ENCODE assay signal across 8 mouse cellular contexts in genomic region chr6:77243541-77244231, GRCm38 (mm10). TPM values are rescaled to one million over a fixed set of nuclear protein-coding genes. Genes with fewer than 3 reads are reported as not detected.
A peak's percentile ranks its signal among the peaks of the same experiment; 100 is the strongest.
DNase-seq lines count a peak whose midpoint lies in the region; ATAC-seq and TF ChIP-seq lines count a peak whose summit lies in the region.
"Had no signal": no experiment of that assay in that cellular context is flagged by ENCODE, and none has a peak within 500 bp of the region (broad histone marks: within the 10 kb centered on the region; RNA-seq: fewer than 3 reads in every experiment).

No protein-coding gene starts in this region.

- in situ Hi-C loops in ES-E14 (cut with MboI; ENCODE audit: low sequenced_read_pairs in 2 of 2, unreplicated experiment in 2 of 2): no loop called here

- TF ChIP-seq POLR2A in ES-Bruce4 (IDR thresholded peaks at IDR 0.05; ENCODE audit: insufficient read depth, low read length): no peak

- H3K9ac ChIP-seq in ES-Bruce4 (ENCODE audit: low read depth, poor library complexity, severe bottlenecking): no peak overlapping the region
- no peak overlapping the region for H3K9ac ChIP-seq in ES-E14 (ENCODE audit: insufficient read depth, low read depth, low read length, poor library complexity, severe bottlenecking)
- H3K9ac ChIP-seq in embryonic facial prominence, embryonic 12.5 days: peak overlapping the region; percentile 43
- H3K9ac ChIP-seq in kidney, embryonic 16.5 days (replicated peaks; ENCODE audit: low read length): peak overlapping the region; percentile 57
- no peak overlapping the region for H3K9ac ChIP-seq in liver, embryonic 13.5 days

- peak overlapping the region; percentile 56 for H3K4me3 ChIP-seq in ES-Bruce4 (ENCODE audit: low read depth, low read length)
- peak overlapping the region; percentile 15 to 28 for H3K4me3 ChIP-seq in ES-E14 (ENCODE audit: insufficient read depth in 1 of 2, low read depth in 1 of 2, low read length in 2 of 2, poor library complexity in 1 of 2, severe bottlenecking in 1 of 2)
- peak overlapping the region; percentile 50 for H3K4me3 ChIP-seq in embryonic facial prominence, embryonic 12.5 days
- peak overlapping the region; percentile 52 for H3K4me3 ChIP-seq in kidney, embryonic 16.5 days (ENCODE audit: low read length)
- peak overlapping the region; percentile 14 for H3K4me3 ChIP-seq in liver, embryonic 13.5 days (replicated peaks)
- H3K4me3 ChIP-seq: erythroblast, embryonic 14.5 days had no signal

- intact Hi-C loops in gastrocnemius, postnatal 14 days (cut with DNase I; ENCODE audit: low total_unique reads): no loop called here

- DNase-seq in ES-E14 (ENCODE audit: low read depth, low spot score): peak; percentile 20
- DNase-seq in liver, embryonic 13.5 days: no peak
- peak; percentile 60 for DNase-seq in right cerebral cortex, postnatal 4 days
- DNase-seq in gastrocnemius, postnatal 14 days: no peak

- H3K27me3 ChIP-seq in ES-Bruce4 (ENCODE audit: control insufficient read depth, insufficient read depth, low read length, poor library complexity, severe bottlenecking): peaks cover 8% of the 10 kb centered on the region
- H3K27me3 ChIP-seq in embryonic facial prominence, embryonic 12.5 days: peaks cover 43% of the 10 kb centered on the region
- H3K27me3 ChIP-seq in kidney, embryonic 16.5 days (ENCODE audit: insufficient read depth, low read length): peaks cover 50% of the 10 kb centered on the region
- peaks cover 35% of the 10 kb centered on the region for H3K27me3 ChIP-seq in liver, embryonic 13.5 days

- TF ChIP-seq CTCF in ES-Bruce4 (IDR thresholded peaks at IDR 0.05; ENCODE audit: low read depth, low read length): no peak

- WGBS in embryonic facial prominence, embryonic 12.5 days: under 1% methylated on average over 43 of the region's 43 CpGs
- under 1% methylated on average over 43 of the region's 43 CpGs for WGBS in kidney, embryonic 16.5 days
- WGBS in liver, embryonic 13.5 days (ENCODE audit: insufficient replicate concordance): 3% methylated on average over 42 of the region's 43 CpGs

- H3K27ac ChIP-seq in ES-Bruce4 (ENCODE audit: insufficient read depth, low read length) (no peak overlapping the region), ES-E14 (ENCODE audit: insufficient read depth, low read depth, low read length, poor library complexity, severe bottlenecking) (no peak overlapping the region)
- H3K27ac ChIP-seq in embryonic facial prominence, embryonic 12.5 days: no peak overlapping the region
- H3K27ac ChIP-seq in kidney, embryonic 16.5 days (ENCODE audit: low read length): no peak overlapping the region
- no peak overlapping the region for H3K27ac ChIP-seq in liver, embryonic 13.5 days

- H3K36me3 ChIP-seq in ES-Bruce4 (ENCODE audit: control insufficient read depth, insufficient read depth, low read length, poor library complexity, severe bottlenecking): no peaks in the 10 kb centered on the region
- H3K36me3 ChIP-seq in ES-E14 (ENCODE audit: control insufficient read depth, insufficient read depth, low read length, poor library complexity, severe bottlenecking): no peaks in the 10 kb centered on the region
- no peaks in the 10 kb centered on the region for H3K36me3 ChIP-seq in embryonic facial prominence, embryonic 12.5 days
- no peaks in the 10 kb centered on the region for H3K36me3 ChIP-seq in kidney, embryonic 16.5 days (ENCODE audit: insufficient read depth, low read length)
- H3K36me3 ChIP-seq in liver, embryonic 13.5 days: no peaks in the 10 kb centered on the region

- peak; percentile 62 for ATAC-seq in embryonic facial prominence, embryonic 12.5 days (ENCODE audit: insufficient number of reproducible peaks, insufficient read depth, low FRiP score, low TSS enrichment)
- peak; percentile 79 for ATAC-seq in kidney, embryonic 16.5 days (ENCODE audit: low FRiP score, low TSS enrichment)
- no peak for ATAC-seq in liver, embryonic 13.5 days (ENCODE audit: low read depth)

- TF ChIP-seq EP300 in ES-Bruce4 (IDR thresholded peaks at IDR 0.05; ENCODE audit: insufficient read depth, low read depth, low read length): no peak

- H3K4me2 ChIP-seq in embryonic facial prominence, embryonic 12.5 days (replicated peaks): peak overlapping the region; percentile 98
- peak overlapping the region; percentile 75 for H3K4me2 ChIP-seq in kidney, embryonic 16.5 days (replicated peaks; ENCODE audit: low read depth, low read length)
- H3K4me2 ChIP-seq in liver, embryonic 13.5 days: peak overlapping the region; percentile 38

- H3K4me1 ChIP-seq in ES-Bruce4 (ENCODE audit: control insufficient read depth, insufficient read depth, low read length) (no peaks in the 10 kb centered on the region), ES-E14 (ENCODE audit: control insufficient read depth in 2 of 2, insufficient read depth in 2 of 2, low read length in 2 of 2, poor library complexity in 1 of 2) (no peaks in the 10 kb centered on the region)
- H3K4me1 ChIP-seq in embryonic facial prominence, embryonic 12.5 days: peaks cover 8% of the 10 kb centered on the region
- peaks cover 15% of the 10 kb centered on the region for H3K4me1 ChIP-seq in kidney, embryonic 16.5 days (ENCODE audit: insufficient read depth, low read length)
- H3K4me1 ChIP-seq in liver, embryonic 13.5 days (replicated peaks): no peaks in the 10 kb centered on the region

- H3K9me3 ChIP-seq in ES-Bruce4 (replicated peaks; ENCODE audit: control insufficient read depth, insufficient read depth, low read length, poor library complexity, severe bottlenecking): no peaks in the 10 kb centered on the region
- H3K9me3 ChIP-seq in ES-E14 (ENCODE audit: control insufficient read depth, insufficient read depth, low read depth, low read length): no peaks in the 10 kb centered on the region
- H3K9me3 ChIP-seq in embryonic facial prominence, embryonic 12.5 days: no peaks in the 10 kb centered on the region
- H3K9me3 ChIP-seq in kidney, embryonic 16.5 days (ENCODE audit: low read length): no peaks in the 10 kb centered on the region
- no peaks in the 10 kb centered on the region for H3K9me3 ChIP-seq in liver, embryonic 13.5 days (replicated peaks)

TF ChIP-seq in ES-E14, 5 proteins besides CTCF, POLR2A, EP300 and RAD21:
- TF ChIP-seq HCFC1 (IDR thresholded peaks at IDR 0.05; ENCODE audit: borderline replicate concordance, insufficient read depth, low read length) (no peak), MAFK (IDR thresholded peaks at IDR 0.05; ENCODE audit: insufficient read depth, low read depth, low read length) (no peak), CHD2 (IDR thresholded peaks at IDR 0.05; ENCODE audit: low read depth, low read length) (no peak), ZNF384 (IDR thresholded peaks at IDR 0.05; ENCODE audit: low read depth, low read length) (no peak), ZC3H11A (IDR thresholded peaks at IDR 0.05; ENCODE audit: borderline replicate concordance, low read depth, low read length) (no peak)
TF ChIP-seq in ES-E14: peak in this region for 0.

RNA-seq across cellular contexts. Expression of gene Lrrtm1, which starts 1.2 kb away (rescaled TPM):
- polyA plus RNA-seq in ES-Bruce4 (2011; ENCODE audit: insufficient read depth, insufficient read length, low read depth, missing spikeins): not detected in 2 replicates
- 0.32 TPM in 1 of 2 replicates, not detected in the other for total RNA-seq in ES-E14 (2012; rRNA removed)
- polyA plus RNA-seq in embryonic facial prominence, embryonic 12.5 days (2016; fragmentation: Nextera tagmentation; extraction: Ambion mirVana): 12.5 and 16.4 TPM in 2 replicates
- 6.4 and 6.6 TPM in 2 replicates for polyA plus RNA-seq in kidney, embryonic 16.5 days (2015; fragmentation: Nextera tagmentation; extraction: Ambion mirVana)
- 0.19 and 0.28 TPM in 2 replicates for polyA plus RNA-seq in liver, embryonic 13.5 days (2015; fragmentation: Nextera tagmentation; extraction: Ambion mirVana)
- total RNA-seq in gastrocnemius, postnatal 14 days (2021): under 1 TPM; 0.13 to 0.27 TPM
- polyA plus RNA-seq: erythroblast, embryonic 14.5 days had no signal

Comparison
In these comparisons a context has a peak if more than half of its experiments do, and no peak if none do; other contexts are left out.
1. H3K9ac ChIP-seq: peak in embryonic facial prominence, embryonic 12.5 days (single experiment) and kidney, embryonic 16.5 days (single experiment); none in ES-Bruce4 (single experiment), ES-E14 (single experiment) and liver, embryonic 13.5 days (single experiment).
2. DNase-seq: peak in ES-E14 (single experiment) and right cerebral cortex, postnatal 4 days (single experiment); none in liver, embryonic 13.5 days (single experiment) and gastrocnemius, postnatal 14 days (single experiment).
3. H3K4me2 ChIP-seq: peak in every context shown above with its lines; median percentile 98 in embryonic facial prominence, embryonic 12.5 days; 75 in kidney, embryonic 16.5 days; 38 in liver, embryonic 13.5 days.
4. Peak in every context shown above with its lines, with median percentiles within 50 percentile points of each other: H3K4me3 ChIP-seq.